Mouse (Mus musculus) hindbrain, embryonic 14.5 days (tissue): ENCODE results near the gene Pfkfb3. TPM values are rescaled to one million over a fixed set of nuclear protein-coding genes. Genes with fewer than 3 reads are reported as not detected.

Experiments used
- ATAC-seq: fragments of 200-750 bp; cut with Nextera tagmentation; 2 replicates; pipeline ENCODE4 v1.8.0; 2017; ENCODE audit warnings: moderate number of reproducible peaks, mild to moderate bottlenecking, moderate TSS enrichment, moderate library complexity; ENCODE audit not compliant: low FRiP score
- DNase-seq: peaks from one replicate; pipeline ENCODE4 v3.0.0-alpha.2; 2015; ENCODE audit warnings: low spot score
- H3K27ac ChIP-seq: fragments of 300-500 bp; sonication (generic); 2 replicates; pipeline ENCODE4 v1.5.1; 2014; ENCODE audit warnings: mild to moderate bottlenecking, moderate library complexity
- H3K27me3 ChIP-seq: fragments of 300-500 bp; sonication (generic); 2 replicates; pipeline ENCODE4 v1.6.1; 2014; ENCODE audit warnings: mild to moderate bottlenecking, low read length, mixed read lengths; ENCODE audit not compliant: control insufficient read depth, insufficient read depth
- H3K36me3 ChIP-seq: fragments of 300-500 bp; sonication (generic); replicated peaks from 2 replicates; pipeline ENCODE4 v1.6.1; 2014; ENCODE audit not compliant: control insufficient read depth, insufficient read depth
- H3K4me1 ChIP-seq: fragments of 300-500 bp; sonication (generic); replicated peaks from 2 replicates; pipeline ENCODE4 v1.6.1; 2014; ENCODE audit warnings: antibody characterized with exemption, low read length, mixed read lengths; ENCODE audit not compliant: control insufficient read depth, insufficient read depth
- H3K4me2 ChIP-seq: fragments of 300-500 bp; sonication (generic); replicated peaks from 2 replicates; pipeline ENCODE4 v1.6.1; 2014; ENCODE audit warnings: mild to moderate bottlenecking, moderate library complexity
- H3K4me3 ChIP-seq: fragments of 300-500 bp; sonication (generic); replicated peaks from 2 replicates; pipeline ENCODE4 v1.5.1; 2014; ENCODE audit warnings: mild to moderate bottlenecking, low read length
- H3K9ac ChIP-seq: fragments of 300-500 bp; sonication (generic); 2 replicates; pipeline ENCODE4 v1.6.1; 2014
- H3K9me3 ChIP-seq: fragments of 300-500 bp; sonication (generic); 2 replicates; pipeline ENCODE4 v1.6.1; 2016; ENCODE audit warnings: low read length; ENCODE audit not compliant: control insufficient read depth
- WGBS: fragments of 180-500 bp; shearing (Covaris S2); extraction: QIAGEN DNeasy Blood & Tissue Kit; methylation state at CpG from one replicate; pipeline ENCODE4 v1.1.7; 2014; 5-methylcytosine and 5-hydroxymethylcytosine counted together
- polyA plus RNA-seq: library from polyadenylated mRNA; unstranded; fragments of >200 nt; fragmentation: Nextera tagmentation; extraction: Ambion mirVana; gene quantifications from 2 replicates; pipeline ENCODE4 v1.2.1, GENCODE M21; 2014

Pfkfb3 gene
- polyA plus RNA-seq, 1 experiment from 2014 or later: 32.0 TPM

GRCm38 (mm10) chr2:11460976-11461375 lies 92.9 kb downstream of the Pfkfb3 start:
- no peaks in the 10 kb centered on the region for H3K9me3 ChIP-seq
- DNase-seq (no peak), ATAC-seq (no peak)
- H3K36me3 ChIP-seq: no peaks in the 10 kb centered on the region
- WGBS: 86% methylated on average over 3 of the region's 3 CpGs
- H3K9ac ChIP-seq: no peak overlapping the region
- no peak overlapping the region for H3K4me3 ChIP-seq
- no peaks in the 10 kb centered on the region for H3K4me1 ChIP-seq
- H3K27me3 ChIP-seq: no peaks in the 10 kb centered on the region
- no peak overlapping the region for H3K27ac ChIP-seq
- no peak overlapping the region for H3K4me2 ChIP-seq

- no peak overlapping the region for H3K4me3 ChIP-seq
- H3K27me3 ChIP-seq: no peaks in the 10 kb centered on the region
- 93% methylated on average over 1 of the region's 1 CpGs for WGBS
- H3K36me3 ChIP-seq: no peaks in the 10 kb centered on the region
- DNase-seq: no peak
- no peak overlapping the region for H3K27ac ChIP-seq
- no peak overlapping the region for H3K4me2 ChIP-seq
- H3K9ac ChIP-seq: no peak overlapping the region
- no peaks in the 10 kb centered on the region for H3K9me3 ChIP-seq
- H3K4me1 ChIP-seq: no peaks in the 10 kb centered on the region
- no peak for ATAC-seq
Observed at GRCm38 (mm10) chr2:11458494-11458893, 95.4 kb downstream of the Pfkfb3 start.

- Histone ChIP-seq H3K36me3 (no peaks in the 10 kb centered on the region), H3K9me3 (no peaks in the 10 kb centered on the region), H3K4me1 (no peaks in the 10 kb centered on the region), H3K4me2 (no peak overlapping the region), H3K4me3 (no peak overlapping the region), H3K27me3 (no peaks in the 10 kb centered on the region), H3K9ac (no peak overlapping the region), H3K27ac (no peak overlapping the region)
- ATAC-seq: no peak
- WGBS: 83% methylated on average over 7 of the region's 7 CpGs
- DNase-seq: no peak
Observed at GRCm38 (mm10) chr2:11457904-11458303, 96.0 kb downstream of the Pfkfb3 start.

- Histone ChIP-seq H3K36me3 (no peaks in the 10 kb centered on the region), H3K4me1 (no peaks in the 10 kb centered on the region), H3K27ac (no peak overlapping the region), H3K9ac (no peak overlapping the region), H3K4me3 (no peak overlapping the region), H3K4me2 (no peak overlapping the region), H3K27me3 (no peaks in the 10 kb centered on the region), H3K9me3 (no peaks in the 10 kb centered on the region)
- ATAC-seq (no peak), DNase-seq (no peak)
- WGBS: 44% methylated on average over 3 of the region's 3 CpGs
Observed at GRCm38 (mm10) chr2:11448711-11449110, 105.2 kb downstream of the Pfkfb3 start.

- H3K9ac ChIP-seq: no peak overlapping the region
- H3K4me3 ChIP-seq: no peak overlapping the region
- DNase-seq (no peak), ATAC-seq (no peak)
- no peaks in the 10 kb centered on the region for H3K9me3 ChIP-seq
- H3K4me2 ChIP-seq: no peak overlapping the region
- no peaks in the 10 kb centered on the region for H3K27me3 ChIP-seq
- no peak overlapping the region for H3K27ac ChIP-seq
- no peaks in the 10 kb centered on the region for H3K4me1 ChIP-seq
- WGBS: 63% methylated on average over 2 of the region's 2 CpGs
- H3K36me3 ChIP-seq: no peaks in the 10 kb centered on the region
Observed at GRCm38 (mm10) chr2:11447865-11448264, 106.0 kb downstream of the Pfkfb3 start.

GRCm38 (mm10) chr2:11445722-11446121 lies 108.2 kb downstream of the Pfkfb3 start:
- Histone ChIP-seq H3K9me3 (no peaks in the 10 kb centered on the region), H3K4me1 (no peaks in the 10 kb centered on the region), H3K27me3 (no peaks in the 10 kb centered on the region), H3K4me2 (no peak overlapping the region), H3K4me3 (no peak overlapping the region), H3K9ac (no peak overlapping the region), H3K36me3 (no peaks in the 10 kb centered on the region), H3K27ac (no peak overlapping the region)
- no peak for DNase-seq
- 86% methylated on average over 3 of the region's 3 CpGs for WGBS
- no peak for ATAC-seq

- H3K9me3 ChIP-seq: no peaks in the 10 kb centered on the region
- DNase-seq: no peak
- H3K27me3 ChIP-seq: no peaks in the 10 kb centered on the region
- no peak overlapping the region for H3K9ac ChIP-seq
- H3K4me1 ChIP-seq: no peaks in the 10 kb centered on the region
- H3K27ac ChIP-seq: no peak overlapping the region
- H3K36me3 ChIP-seq: no peaks in the 10 kb centered on the region
- WGBS: 64% methylated on average over 4 of the region's 4 CpGs
- H3K4me3 ChIP-seq: no peak overlapping the region
- no peak for ATAC-seq
- H3K4me2 ChIP-seq: no peak overlapping the region
Observed at GRCm38 (mm10) chr2:11441864-11442263, 112.0 kb downstream of the Pfkfb3 start.

- Histone ChIP-seq H3K4me3 (no peak overlapping the region), H3K9me3 (no peaks in the 10 kb centered on the region), H3K4me2 (no peak overlapping the region), H3K27ac (no peak overlapping the region), H3K9ac (no peak overlapping the region), H3K4me1 (no peaks in the 10 kb centered on the region), H3K27me3 (no peaks in the 10 kb centered on the region), H3K36me3 (no peaks in the 10 kb centered on the region)
- DNase-seq (no peak), ATAC-seq (no peak)
- 85% methylated on average over 12 of the region's 12 CpGs for WGBS
Observed at GRCm38 (mm10) chr2:11438231-11438954, 115.5 kb downstream of the Pfkfb3 start.

GRCm38 (mm10) chr2:11436353-11436752 lies 117.5 kb downstream of the Pfkfb3 start:
- 96% methylated on average over 11 of the region's 11 CpGs for WGBS
- no peak overlapping the region for H3K9ac ChIP-seq
- no peak overlapping the region for H3K27ac ChIP-seq
- no peaks in the 10 kb centered on the region for H3K4me1 ChIP-seq
- H3K27me3 ChIP-seq: no peaks in the 10 kb centered on the region
- H3K4me2 ChIP-seq: no peak overlapping the region
- no peak overlapping the region for H3K4me3 ChIP-seq
- H3K36me3 ChIP-seq: no peaks in the 10 kb centered on the region
- H3K9me3 ChIP-seq: no peaks in the 10 kb centered on the region
- DNase-seq (no peak), ATAC-seq (no peak)

- no peaks in the 10 kb centered on the region for H3K36me3 ChIP-seq
Observed at GRCm38 (mm10) chr2:11433353-11433752, 120.5 kb downstream of the Pfkfb3 start.

More at GRCm38 (mm10) chr2:11433353-11433752, 120.5 kb downstream of the Pfkfb3 start:
- no peak for ATAC-seq
- no peaks in the 10 kb centered on the region for H3K4me1 ChIP-seq
- no peak overlapping the region for H3K9ac ChIP-seq
- H3K27me3 ChIP-seq: no peaks in the 10 kb centered on the region
- 88% methylated on average over 5 of the region's 5 CpGs for whole genome bisulfite sequencing
- H3K27ac ChIP-seq: no peak overlapping the region
- H3K4me2 ChIP-seq: no peak overlapping the region
- no peaks in the 10 kb centered on the region for H3K9me3 ChIP-seq
- no peak overlapping the region for H3K4me3 ChIP-seq
- no peak for DNase-seq
